Mouse (Mus musculus): ENCODE data around the gene Ralgapb. TPM values are rescaled to one million over a fixed set of nuclear protein-coding genes. Genes with fewer than 3 reads are reported as not detected.

The Ralgapb gene
- polyA plus RNA-seq, 1 experiment from 2014 or later: 17.6 TPM

DNA sequence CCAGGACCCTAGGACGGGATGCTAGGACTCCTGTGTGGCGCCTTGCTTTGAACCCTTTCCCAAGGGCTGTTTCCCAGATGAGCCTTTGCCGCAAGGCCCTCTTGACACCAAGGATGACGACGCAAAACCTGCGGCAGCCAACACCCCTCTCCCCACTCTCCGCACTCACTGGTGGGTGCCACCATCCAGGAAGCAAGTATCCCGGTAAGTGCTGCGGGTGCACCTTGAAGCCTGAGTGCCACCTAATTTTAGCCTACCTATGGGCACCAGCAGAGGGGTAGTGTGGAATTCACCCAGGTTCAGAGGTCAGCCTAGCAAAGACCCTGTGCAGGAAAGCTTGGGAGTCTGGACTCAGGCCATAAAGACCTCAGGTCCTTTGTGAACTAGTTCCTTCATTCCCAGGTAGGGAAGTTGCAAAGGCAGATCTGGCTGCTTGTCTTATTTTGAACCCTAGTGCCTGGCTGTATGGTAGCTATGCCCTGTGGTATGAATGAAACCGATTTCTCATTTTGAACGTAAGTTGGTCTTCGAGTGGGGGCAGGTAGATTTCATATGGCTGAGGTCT, 33.4 kb upstream of the Ralgapb start:
- no peak for TF ChIP-seq CTCF (IDR thresholded peaks at IDR 0.05; ENCODE audit: low read depth)
- Histone ChIP-seq H3K4me1 (replicated peaks; ENCODE audit: insufficient read depth, low read length) (peaks cover 5% of the 10 kb centered on the region; the same call in 1 of the 2 replicates), H3K4me3 (replicated peaks; ENCODE audit: low read depth, low read length) (peak overlapping the region; percentile 26), H3K9me3 (replicated peaks; ENCODE audit: low read length) (no peaks in the 10 kb centered on the region), H3K36me3 (ENCODE audit: insufficient read depth, low read length) (no peaks in the 10 kb centered on the region), H3K4me2 (ENCODE audit: low read length) (no peak overlapping the region), H3K9ac (ENCODE audit: low read depth, low read length) (no peak overlapping the region), H3K27me3 (ENCODE audit: insufficient read depth, low read length) (peaks cover 15% of the 10 kb centered on the region), H3K27ac (no peak overlapping the region)
- no peak for DNase-seq (ENCODE audit: low spot score)
- ATAC-seq (replicated peaks; ENCODE audit: low FRiP score, low read depth): no peak
- WGBS: 30% methylated on average over 12 of the region's 12 CpGs

DNA sequence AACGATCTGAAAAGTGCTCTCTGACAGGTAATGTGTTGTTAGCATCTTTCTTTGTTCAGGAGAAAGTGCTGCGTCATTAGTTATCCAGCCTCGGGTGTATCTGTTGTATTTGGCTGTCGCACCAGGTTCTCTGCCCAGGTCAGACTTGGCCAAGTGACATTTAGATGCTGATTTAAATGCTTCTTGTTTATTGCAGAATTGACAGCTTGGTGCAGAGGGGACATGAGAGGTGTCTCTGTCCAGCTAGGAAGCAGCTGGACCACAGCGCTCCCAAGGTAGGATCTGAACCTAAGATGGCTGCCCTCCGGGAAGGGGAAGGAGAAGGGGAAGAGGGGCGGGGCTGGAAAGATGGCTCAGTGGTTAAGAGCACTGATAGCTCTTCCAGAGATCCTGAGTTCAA, 32.9 kb upstream of the Ralgapb start:
- Histone ChIP-seq H3K9ac (ENCODE audit: low read depth, low read length) (no peak overlapping the region), H3K27me3 (ENCODE audit: insufficient read depth, low read length) (peaks cover 15% of the 10 kb centered on the region), H3K27ac (no peak overlapping the region), H3K4me1 (replicated peaks; ENCODE audit: insufficient read depth, low read length) (peaks cover 5% of the 10 kb centered on the region; the same call in 1 of the 2 replicates), H3K4me3 (replicated peaks; ENCODE audit: low read depth, low read length) (no peak overlapping the region), H3K36me3 (ENCODE audit: insufficient read depth, low read length) (no peaks in the 10 kb centered on the region), H3K4me2 (ENCODE audit: low read length) (no peak overlapping the region), H3K9me3 (replicated peaks; ENCODE audit: low read length) (no peaks in the 10 kb centered on the region)
- DNase-seq (ENCODE audit: low spot score) (no peak), ATAC-seq (replicated peaks; ENCODE audit: low FRiP score, low read depth) (no peak)
- 62% methylated on average over 7 of the region's 7 CpGs for whole genome bisulfite sequencing
- no peak for TF ChIP-seq CTCF (IDR thresholded peaks at IDR 0.05; ENCODE audit: low read depth)

DNA sequence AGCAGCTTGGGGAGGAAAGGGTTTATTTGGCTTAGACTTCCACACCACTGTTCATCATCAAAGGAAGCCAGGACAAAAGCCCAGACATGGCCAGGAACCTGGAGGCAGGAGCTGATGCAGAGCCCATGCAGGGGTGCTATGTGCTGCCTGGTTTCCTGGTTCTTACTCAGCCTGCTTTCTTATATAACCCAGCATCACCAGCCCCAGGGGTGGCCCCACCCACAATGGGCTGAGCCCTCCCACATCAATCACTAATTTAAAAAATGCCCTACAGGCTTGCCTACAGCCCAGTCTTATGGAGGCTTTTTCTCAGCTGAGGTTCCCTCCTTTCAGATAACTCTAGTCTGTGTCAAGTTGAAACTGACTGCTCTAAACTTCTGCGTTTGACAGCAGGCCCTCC, 31.8 kb upstream of the Ralgapb start:
- Histone ChIP-seq H3K9ac (ENCODE audit: low read depth, low read length) (no peak overlapping the region), H3K4me2 (ENCODE audit: low read length) (no peak overlapping the region), H3K27ac (no peak overlapping the region), H3K4me1 (replicated peaks; ENCODE audit: insufficient read depth, low read length) (peaks cover 5% of the 10 kb centered on the region; the same call in 1 of the 2 replicates), H3K36me3 (ENCODE audit: insufficient read depth, low read length) (no peaks in the 10 kb centered on the region), H3K4me3 (replicated peaks; ENCODE audit: low read depth, low read length) (no peak overlapping the region), H3K27me3 (ENCODE audit: insufficient read depth, low read length) (peaks cover 15% of the 10 kb centered on the region), H3K9me3 (replicated peaks; ENCODE audit: low read length) (no peaks in the 10 kb centered on the region)
- WGBS: 96% methylated on average over 1 of the region's 1 CpGs
- DNase-seq (ENCODE audit: low spot score) (no peak), ATAC-seq (replicated peaks; ENCODE audit: low FRiP score, low read depth) (no peak)
- no peak for TF ChIP-seq CTCF (IDR thresholded peaks at IDR 0.05; ENCODE audit: low read depth)

DNA sequence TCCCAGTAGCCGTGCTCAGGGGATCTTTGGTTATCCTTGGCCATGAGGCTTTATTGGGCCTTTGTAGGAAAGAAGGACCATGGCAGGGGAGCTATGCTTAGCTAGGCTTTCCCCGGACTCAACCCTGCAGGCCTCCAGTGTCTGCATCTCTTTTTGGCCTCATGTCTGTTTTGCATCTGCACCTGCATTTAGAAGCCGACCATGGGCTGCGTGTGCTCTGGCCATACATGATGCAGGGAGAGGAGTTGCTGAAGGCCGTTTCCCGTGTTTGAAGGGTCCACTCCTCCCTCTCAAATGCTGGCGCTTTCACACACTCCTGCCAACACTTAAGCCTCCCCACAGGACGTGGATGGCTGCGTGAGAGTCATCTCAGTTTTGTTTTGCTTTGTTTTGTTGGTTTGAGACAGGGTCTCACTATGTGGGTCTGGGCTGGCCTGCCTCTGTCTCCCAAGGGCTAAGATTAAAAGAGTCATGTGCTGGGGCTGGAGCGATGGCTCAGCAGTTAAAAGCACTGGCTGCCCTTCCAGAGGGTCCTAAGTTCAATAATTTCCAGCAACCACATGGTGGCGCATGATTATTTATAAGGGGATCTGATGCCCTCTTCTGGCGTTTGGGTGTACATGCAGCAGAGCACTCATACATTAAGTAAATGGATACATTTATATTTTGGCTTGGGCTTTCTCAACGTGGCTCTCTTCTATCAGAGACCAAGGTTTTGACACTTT, 30.1 kb upstream of the Ralgapb start:
- WGBS: 39% methylated on average over 13 of the region's 13 CpGs
- ATAC-seq (replicated peaks; ENCODE audit: low FRiP score, low read depth) (peak; percentile 73; the same call in 1 of the 2 replicates), DNase-seq (ENCODE audit: low spot score) (peak; percentile 95)
- Histone ChIP-seq H3K36me3 (ENCODE audit: insufficient read depth, low read length) (no peaks in the 10 kb centered on the region), H3K4me2 (ENCODE audit: low read length) (no peak overlapping the region), H3K9me3 (replicated peaks; ENCODE audit: low read length) (no peaks in the 10 kb centered on the region), H3K9ac (ENCODE audit: low read depth, low read length) (no peak overlapping the region), H3K4me1 (replicated peaks; ENCODE audit: insufficient read depth, low read length) (peaks cover 5% of the 10 kb centered on the region; the same call in 1 of the 2 replicates), H3K4me3 (replicated peaks; ENCODE audit: low read depth, low read length) (no peak overlapping the region), H3K27ac (no peak overlapping the region), H3K27me3 (ENCODE audit: insufficient read depth, low read length) (peaks cover 15% of the 10 kb centered on the region)
- TF ChIP-seq CTCF (IDR thresholded peaks at IDR 0.05; ENCODE audit: low read depth): peak; percentile 100

DNA sequence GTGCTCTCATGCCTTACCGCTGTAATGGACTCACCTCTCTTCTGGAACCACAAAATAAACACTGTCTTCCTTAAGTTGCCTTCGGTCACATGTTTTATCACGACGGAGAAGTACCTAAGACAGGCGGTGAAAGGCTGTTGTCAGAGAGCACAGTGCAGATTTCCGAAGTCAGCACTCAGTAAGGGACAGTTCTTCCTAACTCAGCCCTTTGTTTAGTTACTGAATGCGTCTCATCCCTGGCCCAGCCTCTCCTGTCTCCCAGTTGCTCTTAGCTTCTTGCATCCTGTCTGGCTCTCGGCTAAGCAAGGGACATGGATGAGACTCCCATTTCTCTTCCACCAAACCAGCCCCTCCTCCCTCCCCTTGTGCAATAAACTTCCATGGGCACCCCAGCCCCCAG, 23.6 kb upstream of the Ralgapb start:
- ATAC-seq (replicated peaks; ENCODE audit: low FRiP score, low read depth) (no peak), DNase-seq (ENCODE audit: low spot score) (peak; percentile 18)
- no peaks in the 10 kb centered on the region for H3K4me1 ChIP-seq (replicated peaks; ENCODE audit: insufficient read depth, low read length)
- no peaks in the 10 kb centered on the region for H3K36me3 ChIP-seq (ENCODE audit: insufficient read depth, low read length)
- H3K9ac ChIP-seq (ENCODE audit: low read depth, low read length): no peak overlapping the region
- no peak overlapping the region for H3K4me3 ChIP-seq (replicated peaks; ENCODE audit: low read depth, low read length)
- H3K27ac ChIP-seq: no peak overlapping the region
- no peaks in the 10 kb centered on the region for H3K27me3 ChIP-seq (ENCODE audit: insufficient read depth, low read length)
- TF ChIP-seq CTCF (IDR thresholded peaks at IDR 0.05; ENCODE audit: low read depth): no peak
- H3K4me2 ChIP-seq (ENCODE audit: low read length): no peak overlapping the region
- WGBS: 25% methylated on average over 8 of the region's 8 CpGs
- no peaks in the 10 kb centered on the region for H3K9me3 ChIP-seq (replicated peaks; ENCODE audit: low read length)

DNA sequence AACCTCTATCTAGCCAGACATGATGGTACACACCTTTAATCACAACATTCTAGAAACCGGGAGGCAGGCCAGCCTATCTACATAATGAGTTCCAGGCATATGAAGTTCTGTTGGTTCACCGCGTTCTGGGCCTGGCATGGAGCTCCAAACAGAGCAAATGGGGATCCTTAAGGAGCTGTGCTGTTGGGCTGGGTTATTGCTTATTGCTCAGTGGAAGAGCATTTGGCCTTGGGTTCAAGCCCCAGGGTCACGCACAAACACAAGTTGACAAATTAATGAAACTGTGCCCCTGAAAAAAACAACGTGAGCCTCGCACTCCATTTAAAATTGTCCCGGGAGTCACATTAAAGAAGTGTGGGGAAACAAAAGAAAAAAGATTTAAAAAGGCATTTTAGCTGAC, 20.2 kb upstream of the Ralgapb start:
- Histone ChIP-seq H3K4me2 (ENCODE audit: low read length) (no peak overlapping the region), H3K4me1 (replicated peaks; ENCODE audit: insufficient read depth, low read length) (no peaks in the 10 kb centered on the region), H3K9ac (ENCODE audit: low read depth, low read length) (no peak overlapping the region), H3K4me3 (replicated peaks; ENCODE audit: low read depth, low read length) (no peak overlapping the region), H3K27ac (no peak overlapping the region), H3K27me3 (ENCODE audit: insufficient read depth, low read length) (no peaks in the 10 kb centered on the region), H3K9me3 (replicated peaks; ENCODE audit: low read length) (no peaks in the 10 kb centered on the region), H3K36me3 (ENCODE audit: insufficient read depth, low read length) (no peaks in the 10 kb centered on the region)
- TF ChIP-seq CTCF (IDR thresholded peaks at IDR 0.05; ENCODE audit: low read depth): no peak
- no peak for ATAC-seq (replicated peaks; ENCODE audit: low FRiP score, low read depth)
- 76% methylated on average over 7 of the region's 7 CpGs for WGBS
- no peak for DNase-seq (ENCODE audit: low spot score)

Measured in kidney, postnatal 0 days (tissue).